In genomic region chr4:139380207-139380748, GRCm38 (mm10) we compare ENCODE assay signal across 8 mouse cellular contexts. TPM values are rescaled to one million over a fixed set of nuclear protein-coding genes. Genes with fewer than 3 reads are reported as not detected.
DNase-seq lines count a peak whose midpoint lies in the region; ATAC-seq lines count a peak whose summit lies in the region.

No protein-coding gene starts in this region.

- peaks cover 23% of the 10 kb centered on the region for H3K36me3 ChIP-seq in forebrain, embryonic 14.5 days (ENCODE audit: control insufficient read depth, insufficient read depth, low read length)
- H3K36me3 ChIP-seq in neural tube, embryonic 15.5 days, result peaks cover 18% of the 10 kb centered on the region

- intact Hi-C loops in heart, postnatal 14 days (cut with DNase I), result loop anchor here (2.0 kb wide), 1 partner anchor 27 kb away; the partner anchor contains the start of genes Emc1, Mrto4 and Ubr4

- H3K9me3 ChIP-seq in forebrain, embryonic 14.5 days (replicated peaks; ENCODE audit: control insufficient read depth, low read length), result no peaks in the 10 kb centered on the region
- H3K9me3 ChIP-seq in neural tube, embryonic 15.5 days (replicated peaks), result no peaks in the 10 kb centered on the region

- H3K4me3 ChIP-seq in forebrain, embryonic 14.5 days (ENCODE audit: low read depth, low read length), result peak overlapping the region; percentile 88
- H3K4me3 ChIP-seq in neural tube, embryonic 15.5 days (replicated peaks), result peak overlapping the region; percentile 81

- H3K4me2 ChIP-seq in forebrain, embryonic 14.5 days (ENCODE audit: low read length), result peak overlapping the region; percentile 96
- H3K4me2 ChIP-seq in neural tube, embryonic 15.5 days, result peak overlapping the region; percentile 95

- WGBS in forebrain, embryonic 14.5 days, result under 1% methylated on average over 54 of the region's 54 CpGs
- WGBS in neural tube, embryonic 15.5 days, result under 1% methylated on average over 53 of the region's 54 CpGs

- peak overlapping the region; percentile 68 for H3K27ac ChIP-seq in forebrain, embryonic 14.5 days (ENCODE audit: low read depth, low read length)
- peak overlapping the region; percentile 87 for H3K27ac ChIP-seq in neural tube, embryonic 15.5 days (replicated peaks)

- H3K4me1 ChIP-seq in forebrain, embryonic 14.5 days (ENCODE audit: control insufficient read depth, insufficient read depth, low read length), result peaks cover 11% of the 10 kb centered on the region
- peaks cover 37% of the 10 kb centered on the region for H3K4me1 ChIP-seq in neural tube, embryonic 15.5 days

- ATAC-seq in forebrain, embryonic 14.5 days, result peak; percentile 95
- ATAC-seq in neural tube, embryonic 15.5 days (ENCODE audit: low FRiP score), result peak; percentile 96

- no peaks in the 10 kb centered on the region for H3K27me3 ChIP-seq in forebrain, embryonic 14.5 days (replicated peaks; ENCODE audit: control insufficient read depth, insufficient read depth, low read length)
- H3K27me3 ChIP-seq in neural tube, embryonic 15.5 days (replicated peaks), result no peaks in the 10 kb centered on the region

- peak; percentile 99 for DNase-seq in ES-CJ7 (ENCODE audit: low read depth, low spot score)
- DNase-seq in cerebellum, adult 11 months, result peak; percentile 100
- DNase-seq in forebrain, embryonic 14.5 days (ENCODE audit: low spot score), result peak; percentile 99
- peak; percentile 100 for DNase-seq in heart, postnatal 14 days
- peak; percentile 100 for DNase-seq in layer of hippocampus, adult 11-12 months (ENCODE audit: low spot score)
- peak; percentile 99 to 100 for DNase-seq in lung, adult 18-20 months
- peak; percentile 100 for DNase-seq in testis, postnatal 14 days (ENCODE audit: low spot score)

- H3K9ac ChIP-seq in forebrain, embryonic 14.5 days (ENCODE audit: low read length), result peak overlapping the region; percentile 86
- H3K9ac ChIP-seq in neural tube, embryonic 15.5 days (replicated peaks), result peak overlapping the region; percentile 91

RNA-seq across cellular contexts. Expression of gene Ubr4, which starts 27.9 kb away (rescaled TPM):
- polyA plus RNA-seq in forebrain, embryonic 14.5 days (2014; fragmentation: Nextera tagmentation; extraction: Ambion mirVana), result 51.3 and 71.4 TPM in 2 replicates
- 100 to 1,000 TPM; 109 to 115 TPM for total RNA-seq in heart, postnatal 14 days (2021)
- polyA plus RNA-seq in neural tube, embryonic 15.5 days (2015; fragmentation: Nextera tagmentation; extraction: Ambion mirVana), result 79.0 and 82.5 TPM in 2 replicates

RNA-seq across cellular contexts. Expression of gene Emc1, which starts 27.9 kb away (rescaled TPM):
- 17.9 and 23.3 TPM in 2 replicates for polyA plus RNA-seq in forebrain, embryonic 14.5 days (2014; fragmentation: Nextera tagmentation; extraction: Ambion mirVana)
- 10 to 100 TPM; 43.0 to 54.6 TPM for total RNA-seq in heart, postnatal 14 days (2021)
- polyA plus RNA-seq in neural tube, embryonic 15.5 days (2015; fragmentation: Nextera tagmentation; extraction: Ambion mirVana), result 41.2 and 43.9 TPM in 2 replicates

RNA-seq across cellular contexts. Expression of gene Mrto4, which starts 27.9 kb away (rescaled TPM):
- polyA plus RNA-seq in forebrain, embryonic 14.5 days (2014; fragmentation: Nextera tagmentation; extraction: Ambion mirVana), result 101 and 110 TPM in 2 replicates
- 10 to 100 TPM; 27.1 to 34.7 TPM for total RNA-seq in heart, postnatal 14 days (2021)
- polyA plus RNA-seq in neural tube, embryonic 15.5 days (2015; fragmentation: Nextera tagmentation; extraction: Ambion mirVana), result 77.3 and 94.5 TPM in 2 replicates

Comparison
In these comparisons a context has a peak if more than half of its experiments do, and no peak if none do; other contexts are left out.
1. Peak in every context shown above with its lines: DNase-seq, ATAC-seq, H3K4me3 ChIP-seq and H3K27ac ChIP-seq.